Mouse (Mus musculus) brain, adult 10 weeks (tissue): ENCODE data around the gene Myocos. TPM values are rescaled to one million over a fixed set of nuclear protein-coding genes. Genes with fewer than 3 reads are reported as not detected.

Experiments used
- polyA plus RNA-seq: library from polyadenylated mRNA; stranded (reverse); fragments of 350-450 nt; fragmentation: Illumina TruSeq; extraction: RNeasy Lipid Tissue Mini Kit (QIAGEN cat#74804); gene quantifications from one replicate; pipeline ENCODE4 v1.2.3, GENCODE M21; 2015; ENCODE audit warnings: low read depth, low replicate concordance

Gene Myocos
- not detected for polyA plus RNA-seq

DNA sequence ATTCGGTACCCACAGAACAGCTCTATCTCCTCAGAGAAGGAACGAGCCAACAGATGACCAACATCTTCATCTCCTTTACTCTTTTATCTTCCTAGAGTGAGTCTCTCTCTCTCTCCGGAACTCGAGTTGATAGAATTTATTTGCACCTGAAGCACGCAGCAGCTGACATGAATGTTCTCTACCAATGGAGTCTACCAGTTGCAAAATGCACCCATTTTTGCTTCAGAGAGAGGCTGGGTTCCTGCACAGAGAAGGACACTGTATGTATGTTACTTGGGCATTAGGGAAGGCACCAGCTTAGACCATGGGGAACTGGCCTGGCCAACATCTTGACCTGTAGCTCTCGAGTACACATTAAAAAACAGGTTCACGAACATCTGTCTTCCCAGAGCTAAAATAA lies at the start of gene Myocos:
Gene Myocos, minus strand, starts transcription at position 101 of the 400 bp plus-strand sequence.

DNA sequence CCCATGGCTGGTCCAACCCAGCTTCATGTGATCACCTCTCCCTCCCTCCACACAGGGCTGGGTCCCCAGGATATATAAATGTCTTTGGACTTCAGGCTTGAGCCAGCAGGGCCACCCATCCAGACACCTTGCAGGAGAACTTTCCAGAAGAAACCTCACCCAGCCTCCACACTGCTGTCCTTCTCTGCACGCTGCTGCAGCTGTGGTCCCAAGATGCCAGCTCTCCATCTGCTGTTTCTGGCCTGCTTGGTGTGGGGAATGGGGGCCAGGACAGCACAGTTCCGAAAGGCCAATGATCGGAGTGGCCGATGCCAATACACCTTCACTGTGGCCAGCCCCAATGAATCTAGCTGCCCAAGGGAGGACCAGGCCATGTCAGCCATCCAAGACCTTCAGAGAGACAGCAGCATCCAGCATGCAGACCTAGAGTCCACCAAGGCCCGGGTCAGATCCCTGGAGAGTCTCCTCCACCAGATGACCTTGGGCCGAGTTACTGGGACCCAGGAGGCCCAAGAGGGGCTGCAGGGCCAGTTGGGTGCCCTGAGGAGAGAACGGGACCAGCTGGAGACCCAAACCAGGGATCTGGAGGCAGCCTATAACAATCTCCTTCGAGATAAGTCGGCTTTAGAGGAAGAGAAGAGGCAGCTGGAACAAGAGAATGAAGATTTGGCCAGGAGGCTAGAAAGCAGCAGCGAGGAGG lies 18.8 kb downstream of the Myocos start, which contains the start of gene Myoc:
Gene Myoc, plus strand, starts transcription at position 105 of the 700 bp plus-strand sequence.

Other genes starting within 250 kb of the Myocos start
- 70.3 TPM for gene Dnm3, start 180.2 kb downstream of the Myocos start, polyA plus RNA-seq
- gene Mettl13, start 109.7 kb downstream of the Myocos start, polyA plus RNA-seq = 8.0 TPM
- 124 TPM for gene Vamp4, start 87.7 kb downstream of the Myocos start, polyA plus RNA-seq
- 23.8 TPM for gene Myoc, start 19.1 kb downstream of the Myocos start, polyA plus RNA-seq
- gene Prrc2c, start 82.3 kb upstream of the Myocos start, polyA plus RNA-seq = 51.7 TPM
- not detected for gene Fmo4, start 155.8 kb upstream of the Myocos start, polyA plus RNA-seq
- gene Fmo1, start 208.4 kb upstream of the Myocos start, polyA plus RNA-seq = 9.8 TPM
- 1.1 TPM for gene Fmo2, start 240.5 kb upstream of the Myocos start, polyA plus RNA-seq